Mouse (Mus musculus): ENCODE results near the gene Dld. TPM values are rescaled to one million over a fixed set of nuclear protein-coding genes. Genes with fewer than 3 reads are reported as not detected.
A peak's percentile ranks its signal among the peaks of the same experiment; 100 is the strongest.

Dld gene
- total RNA-seq (2021), result 100 to 1,000 TPM; 103 to 111 TPM

DNA sequence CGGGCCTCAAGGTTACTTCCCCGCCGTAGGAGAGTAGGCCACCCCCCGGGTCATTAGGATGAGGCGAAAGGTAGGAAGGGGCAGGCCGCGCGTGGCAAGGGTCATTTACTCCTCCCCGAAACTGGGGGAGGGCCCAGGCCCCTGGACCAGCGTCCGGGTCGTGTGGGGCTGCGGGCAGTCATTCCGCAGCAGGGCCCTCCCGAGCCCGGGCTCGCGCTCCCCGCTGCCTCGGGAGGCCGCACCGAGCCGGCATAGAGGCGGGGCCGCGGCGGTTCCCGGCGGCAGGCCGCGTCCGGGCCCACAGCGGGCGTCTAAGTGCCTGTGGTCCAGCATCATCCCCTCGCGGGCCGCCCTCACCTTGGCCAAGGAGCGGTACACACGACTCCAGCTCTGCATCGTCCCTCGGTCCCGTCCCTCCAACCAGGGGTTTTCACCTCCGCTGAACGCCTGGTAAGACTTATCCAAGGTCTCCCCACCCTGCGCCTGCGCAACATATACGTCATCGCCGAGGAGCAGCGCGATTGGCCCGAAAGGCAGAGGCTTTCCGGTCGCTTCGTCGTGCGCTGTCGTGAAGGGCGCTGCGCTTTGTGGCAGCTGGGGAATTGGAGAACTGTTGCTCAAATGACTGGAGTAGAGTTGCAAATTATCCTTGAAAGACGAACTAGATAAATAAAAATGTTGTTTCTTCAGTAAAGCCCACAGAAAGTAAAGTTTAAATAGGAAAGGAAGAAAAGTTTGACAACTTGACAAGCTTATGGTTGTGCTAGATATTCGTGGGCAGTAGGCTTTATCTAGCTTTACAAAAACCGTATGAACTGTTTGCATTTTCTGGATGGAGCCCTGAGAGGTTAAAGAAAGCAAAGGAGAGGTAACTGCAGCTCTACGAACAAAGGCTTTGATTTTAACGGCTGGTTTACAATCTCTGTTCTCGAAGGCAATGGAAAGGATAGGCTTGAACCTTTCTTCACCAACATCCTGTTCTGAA lies at the start of gene Dld:
TSS of gene Dld (minus strand) at position 510 of the 985 bp plus-strand sequence.
- intact Hi-C loops (cut with DNase I), result no loop called here
- peak; percentile 95 to 99 for DNase-seq (ENCODE audit: low spot score in 2 of 2)

GRCm38 (mm10) chr12:31400821-31401220 lies 49.6 kb upstream of the Dld start:
- DNase-seq (ENCODE audit: low spot score in 2 of 2), result no peak

GRCm38 (mm10) chr12:31397709-31398108 lies 46.5 kb upstream of the Dld start:
- intact Hi-C loops (cut with DNase I), result no loop called here
- DNase-seq (ENCODE audit: low spot score in 2 of 2), result no peak

More at GRCm38 (mm10) chr12:31400821-31401220, 49.6 kb upstream of the Dld start:
- intact Hi-C loops (cut with DNase I), result no loop called here

GRCm38 (mm10) chr12:31395895-31396294 lies 44.6 kb upstream of the Dld start:
- DNase-seq (ENCODE audit: low spot score in 2 of 2), result no peak
- intact Hi-C loops (cut with DNase I), result no loop called here

GRCm38 (mm10) chr12:31391696-31392095 lies 40.4 kb upstream of the Dld start:
- intact Hi-C loops (cut with DNase I), result no loop called here
- no peak for DNase-seq (ENCODE audit: low spot score in 2 of 2)

DNA sequence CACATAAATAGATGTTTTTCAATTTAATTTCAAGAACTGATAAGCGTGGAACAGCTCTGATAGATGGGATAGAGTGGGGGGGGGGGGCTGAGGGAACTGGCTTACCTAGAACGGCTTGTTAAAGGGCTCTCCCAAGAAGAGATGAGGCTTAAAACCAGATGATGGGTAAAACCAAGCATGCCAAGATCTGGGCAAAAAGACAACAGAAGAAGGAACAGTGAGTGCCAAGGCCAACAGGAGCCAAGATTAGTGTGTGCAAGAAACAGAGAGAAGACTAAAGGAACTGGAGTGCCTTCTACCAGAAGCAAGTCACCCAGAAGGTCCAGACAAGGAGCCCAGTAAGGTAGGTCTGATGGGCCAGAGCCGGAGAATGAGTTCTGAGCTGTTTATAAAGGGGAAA lies 39.3 kb upstream of the Dld start, which contains the start of gene Slc26a3:
TSS of gene Slc26a3 (plus strand) at position 301 of the 400 bp plus-strand sequence.
- no peak for DNase-seq (ENCODE audit: low spot score in 2 of 2)
- intact Hi-C loops (cut with DNase I), result no loop called here

- no peak for DNase-seq (ENCODE audit: low spot score in 2 of 2)
- intact Hi-C loops (cut with DNase I), result no loop called here
Observed at GRCm38 (mm10) chr12:31387303-31387702, 36.0 kb upstream of the Dld start.

- intact Hi-C loops (cut with DNase I), result no loop called here
Observed at GRCm38 (mm10) chr12:31382451-31382850, 31.2 kb upstream of the Dld start.

GRCm38 (mm10) chr12:31380878-31381277 lies 29.6 kb upstream of the Dld start:
- peak in 1 of 2 experiments; percentile 4 for DNase-seq (ENCODE audit: low spot score in 2 of 2)
- intact Hi-C loops (cut with DNase I), result no loop called here

More at GRCm38 (mm10) chr12:31382451-31382850, 31.2 kb upstream of the Dld start:
- DNase-seq (ENCODE audit: low spot score in 2 of 2), result no peak

GRCm38 (mm10) chr12:31377241-31377640 lies 26.0 kb upstream of the Dld start:
- intact Hi-C loops (cut with DNase I), result loop anchor here (10.0 kb wide), 3 partner anchors 118 to 548 kb away; partner anchors contain the start of gene Cbll1
- no peak for DNase-seq (ENCODE audit: low spot score in 2 of 2)

GRCm38 (mm10) chr12:31376326-31376950 lies 25.2 kb upstream of the Dld start:
- intact Hi-C loops (cut with DNase I), result loop anchor here (10.0 kb wide), 3 partner anchors 118 to 548 kb away; partner anchors contain the start of gene Cbll1
- DNase-seq (ENCODE audit: low spot score in 2 of 2), result no peak

- intact Hi-C loops (cut with DNase I), result loop anchor here (10.0 kb wide), 3 partner anchors 120 to 550 kb away; partner anchors contain the start of gene Cbll1
- no peak for DNase-seq (ENCODE audit: low spot score in 2 of 2)
Observed at GRCm38 (mm10) chr12:31375283-31375615, 24.0 kb upstream of the Dld start.

DNA sequence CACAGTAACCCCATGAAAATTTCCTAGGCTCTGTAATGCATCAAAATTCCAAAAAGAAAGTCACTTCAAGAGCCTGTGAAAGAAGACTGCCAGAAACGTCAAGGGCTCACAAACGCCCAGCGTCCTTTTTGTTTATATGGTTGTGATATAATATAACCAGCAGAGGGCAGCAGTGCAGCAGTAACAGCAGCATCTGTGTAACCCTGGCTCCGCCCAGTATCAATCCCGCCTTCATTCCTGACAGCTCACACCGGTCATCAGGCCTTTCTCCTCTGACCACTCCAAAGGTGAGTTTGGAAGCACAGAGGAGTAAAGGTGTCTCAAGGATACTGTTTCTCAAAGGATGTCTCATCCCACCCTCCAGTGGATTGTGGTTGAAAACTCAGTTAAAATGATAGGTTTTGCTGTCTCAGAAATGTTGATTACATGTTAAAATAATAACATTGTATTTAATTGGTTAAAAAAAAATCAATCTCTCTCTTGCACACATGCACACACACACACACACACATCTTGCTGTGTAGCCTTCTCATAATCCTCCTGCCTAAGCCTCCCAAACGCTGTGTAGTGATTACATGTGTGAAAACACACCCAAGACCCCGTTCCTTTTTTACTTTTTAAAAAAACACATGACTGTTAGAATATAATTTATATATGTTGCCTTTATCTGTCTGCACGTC lies 23.5 kb upstream of the Dld start:
- intact Hi-C loops (cut with DNase I), result loop anchor here (10.0 kb wide), 3 partner anchors 120 to 550 kb away; partner anchors contain the start of gene Cbll1
- peak; percentile 74 to 80 for DNase-seq (ENCODE audit: low spot score in 2 of 2)

GRCm38 (mm10) chr12:31369656-31370055 lies 18.4 kb upstream of the Dld start:
- intact Hi-C loops (cut with DNase I), result loop anchor here (10.0 kb wide), 3 partner anchors 125 to 555 kb away; partner anchors contain the start of gene Cbll1
- no peak for DNase-seq (ENCODE audit: low spot score in 2 of 2)

- no peak for DNase-seq (ENCODE audit: low spot score in 2 of 2)
- intact Hi-C loops (cut with DNase I), result no loop called here
Observed at GRCm38 (mm10) chr12:31369118-31369517, 17.9 kb upstream of the Dld start.

DNA sequence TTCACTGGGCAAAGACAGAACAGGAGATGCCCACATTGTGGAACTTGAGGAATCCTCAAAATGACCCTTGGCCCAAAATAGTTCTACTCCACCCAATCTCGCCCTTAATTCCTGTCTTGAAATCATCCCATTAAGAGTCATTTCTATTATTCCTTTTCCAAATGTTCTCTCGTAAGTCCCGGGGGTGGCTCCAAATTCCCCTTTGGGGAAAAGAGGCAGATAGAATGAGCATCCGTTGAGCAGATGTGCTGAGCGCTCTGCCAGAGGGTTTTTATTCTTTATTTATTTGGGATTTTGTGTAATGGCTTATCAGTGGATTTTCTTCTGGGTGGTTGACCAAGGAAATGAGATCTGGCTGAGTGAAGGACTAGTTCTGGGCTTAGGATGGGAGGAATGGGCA lies 16.5 kb upstream of the Dld start:
- DNase-seq (ENCODE audit: low spot score in 2 of 2), result no peak
- intact Hi-C loops (cut with DNase I), result no loop called here

DNA sequence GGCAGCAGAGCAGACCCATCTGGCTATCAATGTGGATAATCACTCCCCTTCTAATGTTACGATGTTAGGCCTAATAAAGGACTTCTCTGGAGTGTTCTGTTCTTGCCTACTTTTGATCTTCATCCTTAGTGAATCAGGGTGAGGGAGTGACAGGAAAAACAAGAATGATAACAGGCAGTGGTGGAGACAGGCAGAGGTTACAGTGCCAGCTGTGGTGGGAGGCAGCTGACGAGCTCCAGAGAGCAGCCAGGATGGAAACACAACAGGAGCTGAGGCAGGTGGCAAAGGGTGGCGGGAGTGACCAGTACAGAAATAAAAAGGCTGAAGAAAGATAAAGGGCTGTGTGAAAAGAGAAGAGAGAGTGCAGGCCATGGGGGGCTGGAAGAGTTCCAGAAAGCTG lies 15.2 kb upstream of the Dld start:
- intact Hi-C loops (cut with DNase I), result no loop called here
- no peak for DNase-seq (ENCODE audit: low spot score in 2 of 2)

DNA sequence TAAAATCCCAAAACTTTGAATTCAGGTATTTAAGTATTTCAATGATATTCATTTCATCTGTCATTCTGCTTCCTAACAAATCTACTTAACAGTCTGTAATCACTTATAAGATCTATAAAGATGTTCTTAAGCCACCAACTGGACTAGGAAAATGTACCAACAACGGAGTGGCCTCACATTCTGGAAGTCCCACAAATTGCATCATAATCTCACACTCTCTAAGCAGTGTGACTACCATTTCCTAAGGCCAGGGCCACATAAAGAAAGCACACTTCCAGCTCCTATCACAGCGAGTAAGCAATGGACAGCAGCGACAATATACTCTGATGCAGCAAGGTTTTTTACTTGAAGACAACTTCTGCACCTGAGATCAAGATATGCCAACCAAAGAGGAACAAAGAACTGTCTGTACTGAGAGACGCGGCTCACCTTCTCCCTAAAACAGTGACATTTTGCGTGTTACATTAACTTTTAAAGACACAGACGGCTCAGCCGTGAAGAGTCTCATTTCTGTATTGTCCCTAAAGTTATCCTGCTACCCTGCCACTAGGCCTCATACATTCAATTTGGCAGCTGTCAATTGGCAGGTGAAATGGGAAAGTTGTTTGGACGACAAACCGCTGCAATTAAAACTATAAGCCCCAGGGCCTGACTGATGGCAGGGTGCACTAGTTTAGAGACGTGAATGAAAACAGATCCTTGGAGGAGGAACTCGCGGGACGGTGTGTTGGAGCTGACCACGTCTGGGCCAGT lies 886 bp downstream of the Dld start:
- intact Hi-C loops (cut with DNase I), result no loop called here
- no peak for DNase-seq (ENCODE audit: low spot score in 2 of 2)

DNA sequence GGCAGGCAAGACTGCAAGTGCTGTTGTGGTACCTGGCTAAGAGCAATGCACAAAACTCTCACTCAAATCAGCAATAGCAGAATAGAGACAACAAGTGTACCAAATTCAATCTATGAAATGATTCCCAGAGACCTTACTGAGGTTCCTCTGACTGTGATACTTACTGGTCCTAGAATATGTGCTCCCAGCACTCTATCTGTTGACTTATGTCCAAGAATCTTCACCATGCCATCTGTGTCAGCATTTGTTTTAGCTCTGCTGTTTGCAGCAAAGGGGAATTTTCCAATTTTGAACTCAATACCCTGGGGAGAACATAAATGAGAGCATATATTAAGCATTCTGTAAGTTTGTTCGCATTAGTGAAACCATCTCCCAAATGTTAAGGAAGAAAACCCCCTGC lies 18.0 kb downstream of the Dld start:
- intact Hi-C loops (cut with DNase I), result no loop called here

More for the DNA sequence above, 18.0 kb downstream of the Dld start:
- DNase-seq (ENCODE audit: low spot score in 2 of 2), result no peak
